Comparison of ENCODE assay signal across 19 mouse cellular contexts in genomic region chr15:99740229-99740628, GRCm38 (mm10). TPM values are rescaled to one million over a fixed set of nuclear protein-coding genes. Genes with fewer than 3 reads are reported as not detected.
DNase-seq lines count a peak whose midpoint lies in the region; TF ChIP-seq lines count a peak whose summit lies in the region.
"Had no signal": no experiment of that assay in that cellular context is flagged by ENCODE, and none has a peak within 500 bp of the region (broad histone marks: within the 10 kb centered on the region; RNA-seq: fewer than 3 reads in every experiment).

No protein-coding gene starts in this region.

- no peak for TF ChIP-seq POLR2A in cerebellum, adult 2 months (IDR thresholded peaks at IDR 0.05; ENCODE audit: borderline replicate concordance, insufficient read depth, low read length)

- H3K27ac ChIP-seq in cerebellum, adult 2 months (ENCODE audit: insufficient read depth, low read length), result no peak overlapping the region
- H3K27ac ChIP-seq: embryonic facial prominence, embryonic 13.5 days; forebrain, embryonic 12.5 days; heart, embryonic 13.5 days; hindbrain, embryonic 12.5 days had no signal

- no peak for TF ChIP-seq CTCF in cerebellum, adult 2 months (IDR thresholded peaks at IDR 0.05; ENCODE audit: borderline replicate concordance, insufficient read depth, low read depth, low read length)

- peak; percentile 52 to 73 for DNase-seq in cerebellum, adult 2 months
- no peak for DNase-seq in cerebellum, adult 11 months
- peak; percentile 26 to 45 for DNase-seq in cerebellum, postnatal 36 days
- no peak for DNase-seq in cerebellum, adult 9-10 months
- peak; percentile 93 for DNase-seq in heart, adult 11 months
- no peak for DNase-seq in heart, postnatal 14 days
- DNase-seq: adrenal gland, postnatal 25 days; heart, postnatal 4 days; kidney, adult 8-10 months had no signal

- WGBS in cerebellum, adult 2 months, result 16% methylated on average over 4 of the region's 4 CpGs

- H3K27me3 ChIP-seq in cerebellum, adult 2 months (ENCODE audit: control insufficient read depth, insufficient read depth, low read length), result no peaks in the 10 kb centered on the region
- H3K27me3 ChIP-seq: embryonic facial prominence, embryonic 13.5 days; forebrain, embryonic 12.5 days; heart, embryonic 13.5 days; hindbrain, embryonic 12.5 days had no signal

- no peak overlapping the region for H3K4me3 ChIP-seq in cerebellum, adult 2 months (replicated peaks; ENCODE audit: insufficient read depth, low read depth, low read length)
- H3K4me3 ChIP-seq: embryonic facial prominence, embryonic 13.5 days; forebrain, embryonic 12.5 days; heart, embryonic 13.5 days; hindbrain, embryonic 12.5 days had no signal

- peaks cover 4% of the 10 kb centered on the region for H3K4me1 ChIP-seq in cerebellum, adult 2 months (ENCODE audit: control insufficient read depth, insufficient read depth, low read length)
- H3K4me1 ChIP-seq: embryonic facial prominence, embryonic 13.5 days; forebrain, embryonic 12.5 days; heart, embryonic 13.5 days; hindbrain, embryonic 12.5 days had no signal

- intact Hi-C loops in heart, postnatal 14 days (cut with DNase I), result no loop called here

RNA-seq across cellular contexts. Expression of gene Cox14, which starts 14.8 kb away (rescaled TPM):
- polyA plus RNA-seq in cerebellum, adult 2 months (2012; rRNA removed), result 351 and 364 TPM in 2 replicates
- total RNA-seq in heart, postnatal 14 days (2021), result 100 to 1,000 TPM; 207 to 250 TPM

RNA-seq across cellular contexts. Expression of gene Gpd1, which starts 22.9 kb away (rescaled TPM):
- polyA plus RNA-seq in cerebellum, adult 2 months (2012; rRNA removed), result 130 and 143 TPM in 2 replicates
- total RNA-seq in heart, postnatal 14 days (2021), result 10 to 100 TPM; 61.7 to 91.3 TPM

RNA-seq across cellular contexts. Expression of gene Cers5, which starts 32.5 kb away (rescaled TPM):
- polyA plus RNA-seq in cerebellum, adult 2 months (2012; rRNA removed), result 40.2 and 45.5 TPM in 2 replicates
- total RNA-seq in heart, postnatal 14 days (2021), result 10 to 100 TPM; 24.8 to 27.3 TPM

RNA-seq across cellular contexts. Expression of gene Gm17349, which starts 34.9 kb away (rescaled TPM):
- not detected in 2 replicates for polyA plus RNA-seq in cerebellum, adult 2 months (2012; rRNA removed)
- total RNA-seq in heart, postnatal 14 days (2021), result 1 to 10 TPM; 5.0 to 5.1 TPM
- total RNA-seq: granulocyte monocyte progenitor cell, adult 5-6 weeks had no signal
- polyA plus RNA-seq: embryonic facial prominence, embryonic 13.5 days; forebrain, embryonic 12.5 days; forebrain, embryonic 16.5 days; heart, embryonic 13.5 days; heart, postnatal 0 days; hindbrain, embryonic 12.5 days; hindbrain, embryonic 16.5 days; inflammation-experienced regulatory T-cells, adult 6 months; kidney, embryonic 16.5 days had no signal

RNA-seq across cellular contexts. Expression of gene Smarcd1, which starts 38.3 kb away (rescaled TPM):
- 82.3 and 87.1 TPM in 2 replicates for polyA plus RNA-seq in cerebellum, adult 2 months (2012; rRNA removed)
- 10 to 100 TPM; 25.9 to 28.4 TPM for total RNA-seq in heart, postnatal 14 days (2021)

Comparison
In these comparisons a context has a peak if more than half of its experiments do, and no peak if none do; other contexts are left out.
1. DNase-seq: peak in cerebellum, adult 2 months (2 of 2), cerebellum, postnatal 36 days (2 of 2) and heart, adult 11 months (single experiment); none in cerebellum, adult 11 months (single experiment), cerebellum, adult 9-10 months (single experiment) and heart, postnatal 14 days (0 of 2).